Mouse (Mus musculus): ENCODE data around the gene Helb.

GRCm38 (mm10) chr10:120095136-120095535 lies 17.7 kb downstream of the Helb start:
- TF ChIP-seq CTCF (IDR thresholded peaks at IDR 0.05) (no peak), EP300 (IDR thresholded peaks at IDR 0.05) (no peak)
